Mouse (Mus musculus): ENCODE results near the gene Sgo2b.
A peak's percentile ranks its signal among the peaks of the same experiment; 100 is the strongest.
"Not testable (repeated sequence)": the region's sequence is repeated elsewhere in the genome, so short reads cannot be mapped to it uniquely, and the experiment has no call there.

The Sgo2b gene

GRCm38 (mm10) chr8:63951626-63952377 is at the start of gene Sgo2b:
Sgo2b (minus strand) TSS chr8:63952248.
- DNase-seq (ENCODE audit: inconsistent ontology term) = peak; percentile 21

GRCm38 (mm10) chr8:63970612-63971391 is 18.8 kb upstream of the Sgo2b start:
- DNase-seq (ENCODE audit: inconsistent ontology term) = not testable (repeated sequence)

GRCm38 (mm10) chr8:63961032-63961785 is 9.2 kb upstream of the Sgo2b start:
- DNase-seq (ENCODE audit: inconsistent ontology term) = no peak

GRCm38 (mm10) chr8:63953802-63954201 is 1.8 kb upstream of the Sgo2b start:
- DNase-seq (ENCODE audit: inconsistent ontology term) = not testable (repeated sequence)

GRCm38 (mm10) chr8:63933171-63933570 is 18.9 kb downstream of the Sgo2b start:
- DNase-seq (ENCODE audit: inconsistent ontology term) = no peak

- DNase-seq (ENCODE audit: inconsistent ontology term) = peak; percentile 2
These were observed 22.5 kb downstream of the Sgo2b start for GRCm38 (mm10) chr8:63929301-63930097.

GRCm38 (mm10) chr8:63921257-63921960 is 30.6 kb downstream of the Sgo2b start:
- DNase-seq (ENCODE audit: inconsistent ontology term) = no peak

- DNase-seq (ENCODE audit: inconsistent ontology term) = no peak
These were observed 57.0 kb downstream of the Sgo2b start for GRCm38 (mm10) chr8:63895096-63895495.

GRCm38 (mm10) chr8:63878353-63878752 is 73.7 kb downstream of the Sgo2b start:
- no peak for DNase-seq (ENCODE audit: inconsistent ontology term)

GRCm38 (mm10) chr8:63877393-63877792 is 74.7 kb downstream of the Sgo2b start:
- DNase-seq (ENCODE audit: inconsistent ontology term) = peak; percentile 73

GRCm38 (mm10) chr8:63876949-63877348 is 75.1 kb downstream of the Sgo2b start:
- no peak for DNase-seq (ENCODE audit: inconsistent ontology term)
